Mouse (Mus musculus) heart, embryonic 13.5 days (tissue): ENCODE data around the gene Cyp2c23. TPM values are rescaled to one million over a fixed set of nuclear protein-coding genes. Genes with fewer than 3 reads are reported as not detected.

Experiments used
- polyA plus RNA-seq: library from polyadenylated mRNA; unstranded; fragments of >200 nt; fragmentation: Nextera tagmentation; extraction: Ambion mirVana; gene quantifications from 2 replicates; pipeline ENCODE4 v1.2.1, GENCODE M21; 2015

Gene Cyp2c23
- polyA plus RNA-seq, 1 experiment from 2014 or later: 0.15 TPM

Other genes with a start within 250 kb of the Cyp2c23 start
- gene Abcc2, start 247.0 kb downstream of the Cyp2c23 start, polyA plus RNA-seq: 0.37 TPM in 1 of 2 replicates, not detected in the other
- gene Dnmbp, start 89.0 kb downstream of the Cyp2c23 start, polyA plus RNA-seq: 9.9 and 10.5 TPM in 2 replicates
- 1.1 and 2.9 TPM in 2 replicates for gene Cpn1, start 42.7 kb downstream of the Cyp2c23 start, polyA plus RNA-seq
- 15.4 and 15.8 TPM in 2 replicates for gene Erlin1, start 40.6 kb upstream of the Cyp2c23 start, polyA plus RNA-seq
- 28.2 and 29.5 TPM in 2 replicates for gene Chuk, start 78.3 kb upstream of the Cyp2c23 start, polyA plus RNA-seq
- gene Cwf19l1, start 106.7 kb upstream of the Cyp2c23 start, polyA plus RNA-seq: 17.2 TPM in 2 replicates
- gene Bloc1s2, start 117.2 kb upstream of the Cyp2c23 start, polyA plus RNA-seq: 56.0 and 62.1 TPM in 2 replicates
- gene Pkd2l1, start 163.2 kb upstream of the Cyp2c23 start, polyA plus RNA-seq: 0.04 TPM in 1 of 2 replicates, not detected in the other
- gene Scd3, start 174.1 kb upstream of the Cyp2c23 start, polyA plus RNA-seq: 0.29 and 0.39 TPM in 2 replicates